Mouse (Mus musculus): ENCODE results near the gene Mrvi1. TPM values are rescaled to one million over a fixed set of nuclear protein-coding genes. Genes with fewer than 3 reads are reported as not detected.

Gene Mrvi1
- 2.0 TPM for total RNA-seq (2023)

GRCm38 (mm10) chr7:110982053-110982705, at the start of gene Mrvi1:
Gene Mrvi1, minus strand, starts transcription at chr7:110982461.

GRCm38 (mm10) chr7:111028281-111029045, 46.2 kb upstream of the Mrvi1 start, which contains the start of gene Ctr9:
Gene Ctr9, plus strand, starts transcription at chr7:111028951.

GRCm38 (mm10) chr7:110862751-110863289, 119.4 kb downstream of the Mrvi1 start, which contains the start of gene Lyve1:
Gene Lyve1, minus strand, starts transcription at chr7:110863239.

GRCm38 (mm10) chr7:110843916-110844874, 138.1 kb downstream of the Mrvi1 start, which contains the start of gene Rnf141:
Gene Rnf141, minus strand, starts transcription at chr7:110844457.

Other genes starting within 250 kb of the Mrvi1 start
- gene Ampd3, start 214.3 kb downstream of the Mrvi1 start, total RNA-seq (2023): 20.8 TPM
- 13.3 TPM for gene Rnf141, start 138.0 kb downstream of the Mrvi1 start, total RNA-seq (2023)
- not detected for gene Lyve1, start 119.2 kb downstream of the Mrvi1 start, total RNA-seq (2023)
- gene Ctr9, start 46.5 kb upstream of the Mrvi1 start, total RNA-seq (2023): 57.0 TPM
- gene Eif4g2, start 100.6 kb upstream of the Mrvi1 start, total RNA-seq (2023): 1,364 TPM